Mouse (Mus musculus) layer of hippocampus, postnatal 10 days (tissue): Measurements from ENCODE around the gene Flrt2. TPM values are rescaled to one million over a fixed set of nuclear protein-coding genes. Genes with fewer than 3 reads are reported as not detected.
A peak's percentile ranks its signal among the peaks of the same experiment; 100 is the strongest.

ENCODE experiments used
- DNase-seq, 2 experiments: peaks; one replicate each; pipeline ENCODE4 v3.0.0; 2021; ENCODE audit warnings: low spot score in 2 of 2
- total RNA-seq, 2 experiments: library from RNA; stranded (reverse); gene quantifications; 2 replicates each; pipeline ENCODE4 v1.2.3; 2021

The Flrt2 gene
- total RNA-seq, 2 experiments from 2014 or later = 45.9 to 49.4 TPM

DNA sequence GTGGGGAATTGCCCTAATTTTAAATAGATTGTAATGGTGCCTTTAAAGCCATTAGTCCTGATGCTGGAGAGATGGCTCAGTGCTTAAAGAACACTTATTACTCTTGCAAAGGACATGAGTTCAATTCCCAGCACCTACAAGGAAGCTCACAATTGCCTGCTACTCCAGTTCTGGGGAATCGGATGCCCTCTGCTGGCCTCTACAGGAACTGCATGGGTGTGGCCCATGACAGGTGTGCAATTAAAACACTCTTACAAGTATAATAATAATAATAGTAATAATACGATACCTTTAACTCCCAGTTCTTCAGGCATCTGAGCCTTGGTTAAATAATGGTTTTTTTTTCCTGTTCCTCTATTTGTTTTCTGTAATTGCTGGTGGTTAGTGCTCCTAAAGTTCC lies 31.2 kb downstream of the Flrt2 start:
- DNase-seq = no peak

DNA sequence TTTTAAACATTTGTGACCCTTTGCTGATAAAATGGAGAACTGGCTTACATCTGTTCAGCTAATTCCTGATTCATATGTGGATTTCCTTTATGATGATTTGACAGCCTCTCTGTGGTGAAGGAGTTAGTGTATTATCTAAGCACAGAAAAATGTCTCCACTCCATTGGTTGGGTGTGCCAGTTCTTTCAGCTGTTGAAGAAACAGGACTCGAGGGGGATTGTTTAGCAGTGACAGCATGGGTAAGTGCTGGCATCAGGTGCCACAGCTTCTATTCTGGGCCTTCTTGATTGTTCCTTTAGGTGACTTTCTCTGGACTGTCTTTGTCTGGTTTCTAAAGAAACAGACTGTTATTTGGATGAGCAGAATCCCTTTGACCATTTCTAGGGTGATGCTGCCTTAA lies 42.0 kb downstream of the Flrt2 start:
- no peak for DNase-seq

DNA sequence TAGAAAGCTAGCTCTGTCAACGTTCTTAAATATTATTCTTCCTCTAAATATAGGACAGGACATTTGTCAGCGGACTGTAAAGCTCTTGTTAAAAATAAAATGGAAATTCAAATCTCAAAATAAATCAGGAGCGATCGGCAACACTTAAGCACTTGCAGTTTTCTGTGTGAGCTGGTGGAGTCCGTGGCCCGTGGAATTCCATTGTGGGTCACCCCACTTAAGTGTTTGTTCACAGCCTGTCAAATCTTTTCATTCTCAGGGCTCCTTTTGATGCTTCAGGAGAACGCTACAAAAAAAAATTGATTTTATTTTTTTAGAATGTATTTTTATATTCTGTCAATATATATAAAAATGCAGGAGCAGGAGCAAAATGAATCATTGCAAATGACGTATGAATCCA lies 45.5 kb downstream of the Flrt2 start:
- DNase-seq = no peak

DNA sequence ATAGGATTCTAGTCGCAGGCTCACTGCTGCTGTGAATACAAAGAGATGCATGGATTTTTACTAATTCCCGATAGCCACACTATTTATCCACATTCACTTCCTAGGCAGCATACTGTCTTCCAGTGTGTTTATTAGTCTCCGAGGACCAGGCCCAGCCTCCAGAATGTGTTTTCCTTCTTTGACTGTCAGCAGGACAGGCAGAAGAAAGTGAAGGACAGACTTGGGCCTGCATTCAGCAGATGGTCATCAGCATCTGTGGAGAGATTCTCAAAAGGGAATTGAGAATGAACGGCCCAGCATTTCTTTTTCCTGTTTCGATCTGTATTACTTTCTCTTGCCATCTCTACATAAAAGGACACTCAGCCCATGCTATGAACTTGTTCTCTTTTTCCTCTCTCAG lies 46.0 kb downstream of the Flrt2 start:
- no peak for DNase-seq

DNA sequence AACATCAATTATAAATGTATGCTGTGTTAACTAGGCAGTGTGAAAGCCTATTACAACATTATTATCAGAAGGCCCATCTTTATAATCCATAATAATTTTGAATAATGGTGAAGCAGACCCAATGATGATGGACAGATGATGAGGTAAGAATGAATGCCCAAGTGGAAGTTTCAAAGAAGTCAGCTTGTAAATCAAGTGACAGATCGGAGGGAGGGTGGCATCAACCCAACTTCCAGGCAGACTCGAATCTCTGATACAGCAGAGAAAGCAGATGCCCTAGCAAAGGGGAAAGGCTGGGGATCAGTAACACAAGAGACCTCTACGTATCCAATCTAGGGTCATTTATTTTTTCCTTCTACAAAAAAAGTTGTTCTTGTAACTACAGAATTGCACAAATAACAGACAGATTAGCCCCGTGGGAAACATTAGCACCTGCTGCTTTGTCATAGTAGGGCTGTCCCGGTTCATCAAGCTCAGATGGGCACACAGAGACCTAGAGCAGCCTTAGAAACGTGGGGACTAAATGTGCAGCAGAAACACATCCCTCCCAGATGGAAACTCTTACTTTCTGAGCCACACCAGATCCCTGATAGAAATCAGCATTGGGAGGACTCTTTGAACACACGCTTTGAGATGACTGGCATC lies 46.6 kb downstream of the Flrt2 start:
- DNase-seq = no peak

DNA sequence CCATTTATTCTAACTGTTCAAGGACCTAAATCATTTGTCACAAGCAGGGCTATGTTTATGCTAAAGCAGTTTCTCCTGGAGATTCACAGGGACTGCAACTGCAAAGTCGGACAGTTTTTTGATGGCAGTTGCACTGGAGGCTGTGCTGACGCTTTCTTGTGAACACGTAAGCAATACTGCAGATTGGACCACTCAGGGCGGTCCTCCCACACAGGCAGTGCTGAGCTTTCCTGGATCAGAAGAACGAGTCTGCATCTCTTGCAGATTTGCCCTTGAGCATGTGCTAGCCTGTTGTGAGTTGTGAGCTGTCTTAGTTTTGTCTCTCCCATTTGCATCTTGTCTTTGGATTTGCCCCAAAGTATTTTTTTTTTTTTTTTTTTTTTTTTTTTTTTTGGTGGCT lies 47.7 kb downstream of the Flrt2 start:
- peak; percentile 26 to 29 for DNase-seq

DNA sequence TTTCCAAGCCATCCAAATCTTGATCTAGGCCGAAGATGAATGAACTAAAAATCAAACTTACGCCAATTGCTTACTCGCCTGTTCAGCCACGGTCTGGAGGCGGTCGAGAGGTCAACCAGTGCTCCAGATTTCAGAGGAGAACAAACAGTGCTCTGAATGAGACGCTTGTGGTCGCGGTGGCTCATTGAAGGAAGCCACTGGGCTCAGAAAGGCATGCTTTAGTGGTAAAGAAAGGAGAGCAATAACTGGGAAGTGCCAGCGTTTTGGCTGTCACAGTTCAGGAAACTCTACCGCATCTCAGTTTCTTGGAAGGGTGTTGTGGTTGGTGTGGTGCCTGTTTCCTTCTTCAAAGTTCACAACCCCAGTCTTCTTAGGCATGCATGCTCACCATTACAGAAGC lies 49.3 kb downstream of the Flrt2 start:
- DNase-seq = no peak

DNA sequence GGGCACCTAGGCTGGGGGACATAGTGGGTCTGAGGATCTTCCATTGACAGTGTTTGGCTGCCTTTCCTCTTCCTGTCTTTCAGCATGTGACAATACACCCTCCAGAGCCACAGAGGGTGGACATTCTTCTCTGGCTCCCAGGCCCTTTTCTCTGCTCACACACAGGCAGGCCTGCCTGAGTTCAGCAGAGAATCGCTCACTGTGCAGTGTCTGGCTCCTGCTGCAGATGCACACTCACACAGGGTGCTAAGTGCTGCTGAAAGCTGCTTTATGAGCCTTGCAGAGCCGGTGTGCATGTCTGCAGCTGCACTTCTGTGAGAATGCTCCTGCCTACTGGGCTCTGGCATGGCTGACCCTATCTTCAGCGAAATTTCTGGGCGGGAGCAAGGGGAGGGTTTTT lies 52.3 kb downstream of the Flrt2 start:
- DNase-seq = peak; percentile 40 to 47

DNA sequence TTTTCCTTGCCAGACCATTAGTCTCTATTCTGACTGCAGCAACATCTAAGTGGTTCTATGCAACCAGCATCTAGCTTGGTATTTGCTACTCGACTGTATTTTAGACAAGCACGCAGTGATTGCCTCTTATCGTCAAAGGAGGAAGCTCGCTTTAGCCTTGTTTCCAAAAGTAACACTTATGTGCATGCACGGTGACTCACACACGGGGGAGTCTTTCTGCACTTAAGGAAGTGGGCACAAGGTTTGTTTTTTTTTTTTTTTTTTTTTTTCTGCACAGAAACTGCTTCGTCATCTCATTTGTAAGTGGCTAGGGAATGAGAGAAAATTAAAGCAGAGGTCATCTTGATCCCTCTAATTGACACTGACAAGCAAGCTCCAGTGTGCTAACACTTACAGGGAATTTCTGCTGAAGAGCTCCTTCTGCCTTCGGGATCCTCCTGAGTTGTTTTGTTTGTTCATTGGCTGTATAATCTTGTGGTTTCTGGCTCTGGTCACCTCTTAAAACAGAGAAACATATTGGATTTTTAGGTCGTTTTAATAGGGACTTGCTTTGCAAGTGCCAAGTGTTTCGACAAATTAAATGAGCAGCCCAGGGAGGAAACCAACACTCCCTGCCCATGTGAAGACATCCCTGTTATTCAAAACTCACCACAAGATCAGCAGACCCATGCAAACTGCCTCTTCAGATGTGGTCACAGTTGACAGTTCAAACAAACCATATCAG lies 55.0 kb downstream of the Flrt2 start:
- no peak for DNase-seq

DNA sequence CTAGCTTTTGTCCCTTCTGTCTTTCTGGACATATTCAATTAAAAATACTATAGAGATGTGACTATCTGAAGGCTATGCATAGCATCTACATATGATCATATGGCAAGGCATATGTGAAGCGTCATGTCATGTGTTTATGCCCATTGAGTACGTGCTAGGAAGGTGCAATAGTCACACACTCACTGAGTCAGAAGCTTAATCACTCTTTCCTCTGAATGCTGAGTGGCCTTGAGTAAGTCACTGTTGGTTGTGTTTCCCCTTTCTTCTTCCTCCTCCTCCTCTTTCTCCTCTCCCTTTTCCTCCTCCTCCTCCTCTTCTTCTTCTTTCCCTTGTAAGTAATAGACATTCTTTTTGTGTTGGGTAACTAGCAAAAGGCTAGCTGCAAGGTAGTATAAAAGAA lies 56.7 kb downstream of the Flrt2 start:
- DNase-seq = no peak

DNA sequence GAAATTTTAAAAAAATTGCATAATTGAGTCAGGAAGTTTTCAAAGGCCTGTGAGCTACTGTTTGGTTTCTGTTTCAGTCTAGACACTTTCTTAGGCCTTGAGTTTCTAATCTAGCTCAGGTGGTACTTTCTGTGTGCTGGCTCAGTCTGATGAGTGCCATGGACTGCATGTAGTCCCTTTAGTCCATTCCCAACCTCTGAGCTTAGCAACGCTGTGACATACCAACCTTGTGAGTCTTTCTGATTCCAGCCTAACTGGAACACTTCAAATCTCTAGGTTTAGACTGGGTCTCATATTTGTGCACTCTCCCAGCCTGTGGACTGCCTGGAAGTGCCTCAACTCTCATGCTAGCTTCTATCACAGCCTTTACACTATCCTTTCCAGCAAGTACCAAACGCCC lies 57.2 kb downstream of the Flrt2 start:
- DNase-seq = no peak

DNA sequence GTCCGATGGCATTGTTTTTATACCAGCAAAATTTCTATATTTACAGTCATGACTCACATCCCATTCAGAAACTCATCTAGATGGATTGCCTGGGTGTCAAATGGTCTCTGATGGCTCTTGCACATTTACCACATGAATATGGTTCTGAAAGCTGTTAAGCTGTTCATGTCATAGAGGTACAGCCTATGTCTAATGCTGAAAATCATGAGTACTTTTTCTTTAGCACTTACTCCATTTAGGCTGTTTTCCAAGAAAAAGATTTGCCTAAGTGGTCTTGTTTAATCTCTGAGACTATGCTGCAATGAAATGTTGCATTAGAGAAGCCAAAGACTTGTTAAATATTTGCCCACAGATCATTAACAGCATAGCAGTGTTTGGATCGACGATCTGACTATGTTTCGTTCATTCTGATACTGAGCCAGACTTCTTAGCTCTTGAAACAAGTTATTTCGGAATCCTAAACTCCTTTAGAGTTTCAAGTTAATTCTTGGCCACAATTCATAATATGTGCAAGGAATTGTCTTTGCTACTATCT lies 67.3 kb downstream of the Flrt2 start:
- DNase-seq = no peak

DNA sequence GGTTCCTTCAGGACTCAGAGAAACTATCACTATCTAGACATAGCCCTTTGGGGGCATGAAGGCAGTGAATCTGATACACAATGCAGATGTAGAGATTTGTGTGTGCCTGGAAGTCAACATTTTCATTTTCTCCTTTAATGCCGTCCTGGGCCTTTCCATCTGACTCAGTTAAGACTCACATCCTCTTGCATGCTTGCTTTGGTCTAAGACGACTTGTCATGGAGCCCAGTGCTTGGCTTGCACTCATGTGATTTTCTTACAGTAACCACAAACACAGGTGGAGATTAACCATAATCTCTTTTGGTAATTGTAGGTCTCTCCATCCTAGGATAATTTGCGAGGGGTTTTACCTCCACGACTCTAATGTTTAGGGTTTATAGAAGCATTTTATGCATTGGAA lies 73.2 kb downstream of the Flrt2 start:
- no peak for DNase-seq

DNA sequence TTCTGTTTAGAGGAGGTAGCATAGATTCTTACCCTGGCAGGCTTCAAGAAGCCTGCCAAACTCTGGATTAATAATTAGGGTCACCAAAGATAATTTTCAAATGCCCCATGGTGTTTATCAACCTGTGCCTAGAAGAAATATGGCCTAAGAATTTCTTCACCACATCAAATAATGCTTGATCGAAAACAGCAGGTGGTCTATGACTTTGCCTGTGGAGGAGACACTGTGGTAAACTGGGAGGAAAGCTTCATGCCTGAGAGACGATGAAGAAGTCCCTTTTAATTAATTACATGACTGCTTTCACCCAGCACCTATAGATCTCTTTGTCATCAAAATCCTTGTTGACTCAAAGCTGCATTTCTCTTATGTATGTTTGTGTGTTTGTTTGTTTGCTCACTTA lies 77.0 kb downstream of the Flrt2 start:
- DNase-seq = no peak

DNA sequence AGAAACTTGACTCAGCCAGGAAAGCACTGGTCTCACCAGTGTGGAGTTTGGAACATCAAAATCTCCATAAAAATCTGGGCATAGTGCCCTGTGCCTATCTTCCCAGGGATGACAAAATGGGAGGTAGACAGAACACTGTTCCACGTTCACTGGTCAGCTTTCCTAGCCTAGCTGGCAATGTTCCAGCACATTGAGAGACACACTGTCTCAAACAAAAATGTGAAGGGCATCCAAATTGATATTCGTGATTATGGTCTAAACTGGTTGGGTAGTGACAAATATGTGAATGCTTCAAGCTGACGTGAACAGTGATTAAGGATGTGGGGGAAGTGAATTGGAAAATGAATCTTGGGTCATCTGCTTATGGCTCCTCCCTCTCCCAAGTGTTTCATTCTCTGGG lies 78.2 kb downstream of the Flrt2 start:
- no peak for DNase-seq

DNA sequence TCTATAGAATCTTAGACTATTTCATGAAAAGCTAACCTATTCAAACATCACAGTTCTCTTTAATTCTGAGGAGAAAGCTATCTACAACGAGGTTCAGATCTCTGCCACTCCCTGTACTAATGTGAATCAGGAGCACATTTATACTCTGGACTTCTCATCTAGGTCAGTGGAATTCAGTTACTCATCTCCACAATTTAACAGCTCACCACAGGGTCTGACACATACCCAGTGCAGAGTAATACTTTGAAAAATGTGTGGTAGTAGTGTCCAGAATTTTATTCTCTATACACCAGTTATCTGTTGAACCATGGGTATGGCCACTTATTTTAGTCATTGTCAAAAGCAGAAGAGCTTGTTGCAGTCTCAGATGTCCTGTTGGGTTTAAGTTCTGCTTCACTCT lies 98.1 kb downstream of the Flrt2 start:
- no peak for DNase-seq

DNA sequence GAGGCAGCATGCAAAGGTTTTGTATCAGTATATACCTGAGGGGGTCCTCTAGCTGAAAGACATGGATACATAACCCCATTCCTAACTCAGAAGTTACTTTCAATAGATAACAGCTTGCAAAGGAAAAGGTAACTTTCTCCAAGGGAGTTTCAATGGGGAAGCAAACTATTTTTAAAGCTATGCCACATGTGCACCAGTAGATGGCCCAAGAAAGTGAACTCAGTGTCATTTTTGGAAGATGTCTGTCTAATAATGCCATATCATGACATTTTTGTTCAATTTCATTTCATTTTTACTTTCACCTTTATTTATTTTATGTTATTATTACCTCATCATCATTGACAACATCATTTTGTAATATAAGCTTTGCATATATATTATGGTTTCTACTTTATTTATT lies 124.6 kb downstream of the Flrt2 start:
- DNase-seq = no peak
